Mouse (Mus musculus): ENCODE data around the gene Slc31a1.

- no peak for TF ChIP-seq CTCF (IDR thresholded peaks at IDR 0.05; ENCODE audit: insufficient read depth, low read length)
- no peak for TF ChIP-seq POLR2A (IDR thresholded peaks at IDR 0.05; ENCODE audit: borderline replicate concordance, extremely low read depth, low read depth, low read length)
Observed at GRCm38 (mm10) chr4:62331977-62332376, 28.6 kb upstream of the Slc31a1 start.

Measured in lung, adult 2 months (tissue).